Mouse (Mus musculus) testis, postnatal 14 days (tissue): ENCODE measurements around the gene Gm5741.

ENCODE experiments used
- DNase-seq: peaks from one replicate; pipeline ENCODE4 v3.0.0; 2021; ENCODE audit warnings: low spot score

Gm5741 gene

DNA sequence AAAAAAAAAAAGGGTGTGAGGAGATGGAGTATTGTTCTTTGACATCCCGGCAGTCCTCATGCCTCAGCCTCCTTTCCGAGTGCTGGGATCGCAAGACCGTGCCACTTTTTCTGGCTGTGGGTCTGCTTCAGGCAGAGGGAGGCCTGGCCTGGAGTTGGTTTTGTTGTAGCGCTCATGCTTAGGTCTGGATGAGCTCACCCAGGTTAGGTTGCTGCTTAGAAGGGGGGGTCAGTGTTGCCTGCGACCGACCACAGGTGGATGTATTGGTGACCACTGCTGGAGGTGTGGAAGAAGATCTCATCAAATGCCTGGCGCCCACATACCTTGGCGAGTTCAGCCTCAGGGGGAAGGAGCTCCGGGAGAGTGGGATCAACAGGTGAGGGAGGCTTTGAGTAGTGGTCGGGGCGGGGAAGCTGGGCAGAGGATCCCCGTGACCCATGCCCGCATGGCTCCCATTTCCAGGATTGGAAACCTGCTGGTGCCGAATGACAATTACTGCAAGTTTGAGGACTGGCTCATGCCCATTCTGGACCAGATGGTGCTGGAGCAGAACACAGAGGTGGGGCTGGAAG, 5.3 kb upstream of the Gm5741 start:
- no peak for DNase-seq

GRCm38 (mm10) chr8:85072364-85072929, 4.7 kb upstream of the Gm5741 start:
- no peak for DNase-seq

DNA sequence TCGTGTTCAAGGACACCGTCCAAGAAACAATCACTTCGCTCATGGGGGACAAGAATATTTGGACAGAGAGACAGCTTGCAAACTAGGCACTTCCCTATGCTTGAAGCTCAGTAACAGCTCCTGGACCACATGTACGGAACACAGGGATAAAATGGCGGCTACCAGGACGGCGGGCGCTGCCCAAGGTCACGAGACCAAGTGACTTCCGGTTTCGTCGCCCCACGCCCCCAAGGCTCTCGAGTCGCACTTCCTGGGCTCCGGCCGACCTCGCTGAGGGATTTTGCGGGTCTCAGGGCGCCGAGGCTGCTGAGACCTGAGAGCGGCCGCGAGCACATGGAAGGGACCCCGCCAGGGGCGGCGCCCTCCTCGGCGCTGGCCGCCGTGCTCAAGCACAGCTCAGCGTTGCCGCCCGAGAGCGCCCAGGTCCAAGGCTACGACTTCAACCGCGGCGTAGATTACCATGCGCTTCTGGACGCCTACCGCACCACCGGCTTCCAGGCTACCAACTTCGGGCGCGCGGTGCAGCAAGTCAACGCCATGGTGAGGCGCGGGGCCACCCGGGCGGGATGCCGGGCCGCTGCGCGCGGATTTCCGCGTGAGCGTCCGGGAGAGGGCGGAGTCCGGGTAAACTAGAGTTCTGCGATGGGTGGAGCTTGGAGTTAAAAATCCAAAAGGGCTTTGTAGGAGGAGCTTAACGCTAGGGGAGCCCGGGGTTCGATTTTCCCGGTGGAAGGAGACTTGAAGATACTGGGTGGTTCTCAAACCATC, 3.9 kb upstream of the Gm5741 start, which contains the start of gene Dhps:
TSS of gene Dhps (plus strand) at position 244 of the 768 bp plus-strand sequence.
- DNase-seq: peak; percentile 93

DNA sequence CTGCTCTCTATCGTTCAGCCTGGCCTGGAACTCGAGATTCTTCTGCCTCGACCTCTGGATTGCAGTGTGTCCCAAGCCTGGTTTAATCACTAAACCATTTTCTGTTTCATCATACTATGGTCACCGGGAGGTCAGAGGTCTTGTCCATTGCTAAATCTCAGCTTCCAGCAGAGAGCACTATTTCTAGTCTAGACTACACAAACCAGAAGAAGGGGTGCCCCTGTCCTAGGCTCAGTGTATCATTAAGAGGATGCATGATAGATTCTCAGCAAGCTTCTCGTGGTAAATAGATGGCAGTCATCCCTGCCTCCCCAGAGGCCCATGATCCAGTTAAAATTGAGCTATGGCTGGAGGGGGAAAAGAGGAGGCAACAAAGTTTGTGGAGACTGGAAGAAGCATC, 3.3 kb upstream of the Gm5741 start:
- DNase-seq: no peak

DNA sequence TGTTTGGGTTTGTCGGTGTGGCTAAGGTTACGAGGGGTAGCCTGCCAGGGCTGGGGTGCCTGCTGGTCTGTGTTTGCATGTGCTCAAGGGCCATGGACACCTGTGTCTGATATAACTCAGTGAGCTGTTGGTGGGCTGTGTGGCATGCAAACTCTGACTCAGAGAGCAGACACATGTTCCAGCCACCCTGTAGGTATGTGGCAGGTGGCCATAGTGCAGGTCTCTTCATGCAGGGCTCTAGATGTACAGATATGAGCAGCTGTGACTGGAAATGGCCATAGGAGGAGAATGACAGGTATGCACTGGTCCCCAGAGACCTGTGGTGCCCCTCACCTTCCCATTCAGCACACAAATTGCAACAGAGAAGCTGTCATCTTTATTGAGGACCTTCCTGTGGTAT, 627 bp downstream of the Gm5741 start:
- no peak for DNase-seq

- no peak for DNase-seq
Measured at GRCm38 (mm10) chr8:85065213-85065612, 2.6 kb downstream of the Gm5741 start.

DNA sequence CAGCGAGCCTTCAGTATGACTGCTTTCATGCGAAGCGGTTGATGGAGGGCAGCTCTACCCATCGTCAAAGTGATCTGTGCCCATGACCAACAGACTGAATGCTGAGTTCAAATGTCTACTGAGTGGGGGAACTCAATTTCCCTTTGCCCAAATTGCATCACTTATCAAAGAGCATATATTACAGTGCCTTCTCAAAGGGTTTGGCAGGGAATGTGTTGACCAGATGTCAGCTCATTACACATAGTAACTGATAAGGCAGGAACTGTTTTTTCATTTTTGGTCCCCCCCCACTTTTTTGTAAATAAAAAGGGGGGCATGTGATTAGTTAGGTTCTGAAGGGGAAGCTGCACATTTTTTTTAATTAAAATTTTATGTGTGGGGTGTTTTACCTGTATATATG, 5.2 kb downstream of the Gm5741 start:
- DNase-seq: no peak

DNA sequence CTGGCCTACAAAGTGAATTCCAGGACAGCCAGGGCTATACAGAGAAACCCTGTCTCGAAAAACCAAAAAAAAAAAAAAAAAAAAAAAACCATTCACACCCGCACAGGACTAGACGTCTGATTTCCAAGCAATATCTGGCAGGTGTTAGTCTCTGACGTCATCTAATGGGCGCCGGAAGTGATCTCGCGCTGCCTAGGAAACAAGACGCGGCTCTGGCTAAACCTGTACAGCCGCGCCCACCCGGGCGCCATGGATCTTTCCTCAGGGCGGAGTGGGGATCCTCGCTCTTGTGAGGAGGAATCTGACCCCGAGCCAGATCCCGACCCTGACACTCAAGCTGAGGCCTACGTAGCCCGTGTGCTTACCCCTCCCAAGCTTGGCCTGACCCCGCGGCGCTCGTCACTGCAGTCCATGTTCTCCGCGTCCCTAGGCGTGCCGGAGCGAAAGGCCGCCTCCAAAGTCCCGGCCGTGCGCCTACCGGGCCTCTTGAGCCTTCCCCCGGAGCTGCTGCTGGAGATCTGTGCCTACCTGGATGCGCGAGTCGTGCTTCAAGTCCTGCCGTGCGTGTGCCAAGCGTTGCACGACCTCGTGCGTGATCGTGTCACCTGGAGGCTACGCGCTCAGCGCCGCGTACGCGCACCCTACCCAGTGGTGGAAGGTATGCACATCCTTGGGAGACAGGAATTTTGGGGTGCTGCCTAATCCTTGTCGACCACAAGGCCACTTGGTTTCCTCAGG, 7.7 kb downstream of the Gm5741 start, which contains the start of gene Fbxw9:
TSS of gene Fbxw9 (plus strand) at position 177 of the 738 bp plus-strand sequence.
- DNase-seq: peak; percentile 90

- no peak for DNase-seq
Measured at GRCm38 (mm10) chr8:85057367-85057766, 10.4 kb downstream of the Gm5741 start.

- no peak for DNase-seq
Measured at GRCm38 (mm10) chr8:85043619-85044018, 24.2 kb downstream of the Gm5741 start.

DNA sequence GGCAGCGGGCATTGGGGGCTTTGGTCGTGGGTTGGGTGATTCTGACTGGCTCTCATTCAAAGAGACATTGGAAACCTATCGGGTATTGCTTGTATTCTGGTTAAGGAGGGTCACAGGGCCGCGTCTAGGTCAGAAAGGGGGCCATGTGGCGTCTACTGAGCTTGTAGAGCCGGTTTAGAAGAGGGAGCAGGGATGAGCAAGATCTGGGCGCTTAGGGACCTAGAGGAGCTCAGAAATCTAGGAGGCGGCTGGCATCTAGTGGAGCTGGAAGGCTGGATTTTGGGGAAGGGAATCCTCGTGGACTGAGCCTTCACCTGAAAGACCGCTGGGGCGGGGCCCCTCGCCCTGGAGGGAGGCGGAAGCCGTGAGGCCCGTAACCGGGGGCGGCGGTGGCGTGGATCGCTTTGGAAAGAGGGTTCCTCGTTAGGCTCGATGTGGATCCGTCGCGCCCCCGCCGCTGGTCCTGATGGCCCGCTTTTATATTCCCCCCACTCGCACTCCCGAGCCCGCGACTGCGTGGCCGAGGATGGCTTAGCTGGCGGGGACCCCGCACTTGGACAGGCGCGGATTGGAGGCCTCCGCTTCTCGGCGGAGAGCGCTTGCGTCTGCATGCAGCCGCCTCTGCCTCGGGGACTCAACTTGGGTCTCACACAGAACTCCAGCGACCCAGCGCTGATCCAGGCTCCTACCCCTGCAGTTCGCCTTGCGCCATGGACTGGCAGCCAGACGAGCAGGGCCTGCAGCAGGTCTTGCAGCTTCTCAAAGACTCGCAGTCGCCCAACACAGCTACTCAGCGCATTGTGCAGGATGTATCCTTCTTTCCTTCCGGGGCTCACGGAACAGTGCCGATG, 29.9 kb downstream of the Gm5741 start:
- DNase-seq: peak; percentile 54

GRCm38 (mm10) chr8:85037366-85037680, 30.5 kb downstream of the Gm5741 start:
- DNase-seq: no peak

- DNase-seq: peak; percentile 95
Measured at GRCm38 (mm10) chr8:85036718-85037365, 30.9 kb downstream of the Gm5741 start, which contains the start of gene Tnpo2. Gene Tnpo2, plus strand, starts transcription at chr8:85036915.

DNA sequence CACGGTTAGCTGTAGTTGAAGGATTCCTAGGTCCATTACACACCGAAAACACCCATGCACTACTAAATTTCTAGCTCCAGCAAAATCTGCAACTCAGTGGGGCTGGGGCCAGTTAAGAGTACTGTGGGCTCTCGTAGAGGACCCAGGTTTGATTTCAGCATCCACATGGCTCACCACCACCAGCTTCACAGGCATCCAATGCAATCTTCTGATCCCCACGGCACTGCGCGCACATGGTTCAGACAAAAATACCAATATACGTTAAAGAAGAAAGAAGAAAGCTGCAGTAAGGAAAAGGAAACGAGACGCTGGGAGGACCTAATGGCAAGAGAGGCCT, 31.4 kb downstream of the Gm5741 start:
- no peak for DNase-seq

GRCm38 (mm10) chr8:85035728-85036310, 32.0 kb downstream of the Gm5741 start:
- DNase-seq: peak; percentile 61

DNA sequence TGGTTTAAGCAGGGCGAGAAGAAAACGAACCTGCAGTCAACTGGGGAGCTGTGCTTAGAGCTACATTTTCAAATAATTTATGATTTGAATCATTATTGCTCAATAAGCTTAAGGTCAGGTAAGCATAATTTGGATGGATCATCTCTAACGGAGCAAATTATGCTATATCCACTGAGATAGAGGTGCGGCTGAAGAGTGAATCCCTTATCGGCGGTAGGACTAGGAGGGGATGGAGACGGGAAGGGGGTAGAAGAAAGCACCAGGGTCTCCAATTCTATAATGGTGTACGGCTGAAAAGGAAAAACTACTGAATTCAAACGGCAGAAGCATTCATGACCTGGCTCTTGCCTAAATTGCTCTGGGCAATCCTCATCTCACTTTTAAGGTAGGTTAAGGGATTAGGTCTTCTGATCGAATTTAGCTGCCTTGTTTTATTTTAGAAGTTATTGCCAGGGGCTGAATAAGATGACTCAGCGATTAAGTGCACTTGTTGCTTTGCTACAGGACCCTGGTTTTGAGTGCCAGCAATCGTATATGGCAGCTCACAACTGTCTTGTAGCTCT, 32.5 kb downstream of the Gm5741 start:
- no peak for DNase-seq

GRCm38 (mm10) chr8:85034764-85035163, 33.0 kb downstream of the Gm5741 start:
- DNase-seq: peak; percentile 79

DNA sequence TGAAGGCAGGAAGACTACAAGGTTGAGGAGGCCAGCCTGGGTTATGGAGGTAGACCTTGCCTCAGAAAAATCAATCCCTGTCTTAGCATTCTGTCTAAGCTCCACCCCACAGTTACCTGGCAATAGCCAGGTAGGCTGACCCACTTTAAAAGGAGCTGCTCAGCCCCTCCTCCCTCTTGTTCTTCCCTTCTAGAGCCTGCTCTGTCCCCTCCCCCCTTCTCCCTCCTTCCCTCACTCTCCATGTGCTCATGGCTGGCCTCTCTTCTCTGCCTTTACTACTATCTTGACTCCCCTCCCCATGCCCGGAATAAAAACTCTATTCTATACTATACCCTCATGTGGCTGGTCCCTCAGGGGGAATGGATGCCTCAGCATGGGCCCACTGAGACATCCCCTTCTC, 33.9 kb downstream of the Gm5741 start:
- DNase-seq: no peak

DNA sequence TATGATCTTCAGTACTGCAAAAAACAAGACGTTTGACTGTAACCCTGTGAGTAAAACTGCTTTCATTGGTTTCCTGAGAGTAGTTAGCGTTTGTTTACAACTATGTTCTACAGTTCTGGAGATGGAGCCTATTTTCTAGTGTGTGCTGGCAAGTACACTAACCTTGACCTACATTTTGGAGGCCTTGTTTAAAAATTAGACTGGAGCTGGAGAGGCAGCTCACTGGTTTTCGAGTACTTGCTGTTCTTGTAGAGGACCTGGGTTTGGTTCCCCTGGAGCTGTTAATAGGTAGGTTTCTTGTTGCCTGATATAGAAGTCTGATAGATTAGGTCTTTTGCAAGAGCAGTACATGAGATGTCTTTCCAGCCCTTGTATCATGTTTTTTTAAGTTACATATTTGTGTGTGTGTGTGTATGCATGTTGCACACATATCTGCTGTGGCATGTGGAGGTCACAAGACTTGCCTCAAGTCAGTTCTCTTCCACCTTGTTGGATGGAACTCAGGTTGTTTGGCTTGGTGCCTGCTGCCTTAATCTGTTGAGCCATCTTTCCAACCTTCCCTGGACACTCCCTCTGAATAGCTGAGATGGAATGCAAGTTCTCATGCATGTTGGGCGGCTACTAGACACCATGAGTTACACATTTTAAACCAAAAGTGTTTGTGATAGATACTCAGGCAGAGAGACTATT, 35.0 kb downstream of the Gm5741 start:
- no peak for DNase-seq

GRCm38 (mm10) chr8:85029271-85029670, 38.5 kb downstream of the Gm5741 start:
- no peak for DNase-seq
